Mouse (Mus musculus) liver, embryonic 14.5 days (tissue): ENCODE results near the gene Tmem132e. TPM values are rescaled to one million over a fixed set of nuclear protein-coding genes. Genes with fewer than 3 reads are reported as not detected.

Experiments
- ATAC-seq: fragments of 200-750 bp; cut with Nextera tagmentation; 2 replicates; pipeline ENCODE4 v1.8.0; 2017; ENCODE audit warnings: moderate number of reproducible peaks, mild to moderate bottlenecking, moderate library complexity; ENCODE audit not compliant: insufficient read depth
- DNase-seq, 3 experiments: peaks; one replicate each; pipeline ENCODE4 v3.0.0-alpha.2; 2012 to 2013; ENCODE audit warnings: low read depth in 3 of 3, low spot score in 3 of 3
- H3K27ac ChIP-seq: fragments of 300-500 bp; sonication (generic); 2 replicates; pipeline ENCODE4 v1.5.1; 2014; ENCODE audit warnings: moderate library complexity, mild to moderate bottlenecking, control low read depth, inconsistent platforms
- H3K27me3 ChIP-seq: fragments of 300-500 bp; sonication (generic); 2 replicates; pipeline ENCODE4 v1.6.1; 2014; ENCODE audit warnings: mild to moderate bottlenecking, low read length, moderate library complexity; ENCODE audit not compliant: control insufficient read depth, insufficient read depth
- H3K36me3 ChIP-seq: fragments of 300-500 bp; sonication (generic); replicated peaks from 2 replicates; pipeline ENCODE4 v1.6.1; 2014; ENCODE audit warnings: low read depth; ENCODE audit not compliant: control insufficient read depth, insufficient read depth
- H3K4me1 ChIP-seq, 2 experiments: fragments of 200-500 bp in 1 of 2; fragments of 300-500 bp in 1 of 2; sonication (generic) in 1 of 2; replicated peaks; 2 replicates each; pipeline ENCODE4 v1.6.1; 2012 to 2014; ENCODE audit warnings: antibody characterized with exemption in 1 of 2, inconsistent platforms in 1 of 2, low read length in 1 of 2; ENCODE audit not compliant: control insufficient read depth in 2 of 2, insufficient read depth in 2 of 2
- H3K4me2 ChIP-seq: fragments of 300-500 bp; sonication (generic); 2 replicates; pipeline ENCODE4 v1.6.1; 2014; ENCODE audit warnings: low read depth, mild to moderate bottlenecking, control low read depth, moderate library complexity
- H3K4me3 ChIP-seq, 2 experiments: fragments of 200-500 bp in 1 of 2; fragments of 300-500 bp in 1 of 2; sonication (generic) in 1 of 2; 2 replicates each; pipeline ENCODE4 v1.5.1; 2012 to 2014; ENCODE audit warnings: low read depth in 2 of 2, low read length in 2 of 2, mild to moderate bottlenecking in 2 of 2, control low read depth in 1 of 2, inconsistent platforms in 1 of 2, moderate library complexity in 1 of 2; ENCODE audit not compliant: insufficient read depth in 1 of 2
- H3K9ac ChIP-seq: fragments of 300-500 bp; sonication (generic); replicated peaks from 2 replicates; pipeline ENCODE4 v1.6.1; 2014; ENCODE audit warnings: mild to moderate bottlenecking, control low read depth, moderate library complexity
- H3K9me3 ChIP-seq: fragments of 300-500 bp; sonication (generic); 2 replicates; pipeline ENCODE4 v1.6.1; 2016; ENCODE audit warnings: low read length, mixed read lengths; ENCODE audit not compliant: control insufficient read depth
- CTCF ChIP-seq: IDR thresholded peaks from 2 replicates; pipeline ENCODE4 v1.5.1; 2016; ENCODE audit warnings: antibody characterized with exemption, low read depth, control low read depth
- EP300 ChIP-seq: IDR thresholded peaks from 2 replicates; pipeline ENCODE4 v1.6.1; 2016; ENCODE audit warnings: antibody characterized with exemption, low read depth
- WGBS: fragments of 180-500 bp; shearing (Covaris S2); extraction: QIAGEN DNeasy Blood & Tissue Kit; methylation state at CpG from one replicate; pipeline ENCODE4 v1.1.7; 2014; ENCODE audit not compliant: insufficient replicate concordance; 5-methylcytosine and 5-hydroxymethylcytosine counted together
- polyA plus RNA-seq, 2 experiments: library from polyadenylated mRNA; depleted of rRNA in 1 of 2; stranded (reverse) in 1 of 2; unstranded in 1 of 2; fragments of >200 nt; fragmentation: Nextera tagmentation in 1 of 2; extraction: Ambion mirVana in 1 of 2; gene quantifications; 2 replicates each; pipeline versions ENCODE4 v1.2.1 to v1.2.3; 2012 to 2014

Tmem132e gene
- polyA plus RNA-seq, 2 experiments, result 0.18 to 0.26 TPM

DNA sequence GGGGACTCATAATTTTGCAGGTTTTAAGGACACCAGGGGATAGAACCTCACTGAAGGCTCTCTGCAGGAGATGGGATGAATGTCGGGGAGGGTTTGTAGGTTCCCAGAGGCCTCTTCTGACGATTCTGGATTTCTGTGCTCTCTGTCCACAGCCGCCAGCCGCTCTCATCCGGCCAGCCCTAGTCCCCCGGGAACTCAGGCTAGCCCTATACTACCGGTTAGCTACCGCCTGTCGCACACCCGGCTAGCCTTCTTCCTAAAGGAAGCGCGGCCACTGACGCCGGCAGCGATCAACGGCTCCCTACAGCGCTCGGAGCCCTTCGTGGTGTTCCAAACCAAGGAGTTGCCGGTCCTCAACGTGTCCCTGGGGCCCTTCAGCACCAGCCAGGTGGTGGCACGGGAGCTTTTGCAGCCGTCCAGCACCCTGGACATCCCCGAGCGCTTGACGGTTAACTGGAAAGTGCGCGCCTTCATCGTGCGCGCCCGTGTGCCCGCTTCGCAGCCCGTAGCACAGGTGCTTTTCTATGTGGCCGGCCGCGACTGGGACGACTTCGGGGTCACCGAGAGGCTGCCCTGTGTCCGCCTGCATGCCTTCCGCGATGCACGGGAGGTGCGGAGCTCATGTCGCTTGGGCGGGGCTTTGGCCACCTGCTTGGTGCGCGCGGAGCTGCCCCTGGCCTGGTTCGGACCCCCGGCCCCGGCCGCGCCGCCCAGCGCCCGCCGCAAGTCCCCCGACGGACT is 45.6 kb downstream of the Tmem132e start:
- Histone ChIP-seq H3K4me3 (no peak overlapping the region), H3K4me2 (no peak overlapping the region), H3K27ac (no peak overlapping the region), H3K9me3 (no peaks in the 10 kb centered on the region), H3K27me3 (peaks cover 30% of the 10 kb centered on the region), H3K36me3 (no peaks in the 10 kb centered on the region), H3K4me1 (no peaks in the 10 kb centered on the region), H3K9ac (no peak overlapping the region)
- TF ChIP-seq EP300, result no peak
- TF ChIP-seq CTCF, result no peak
- DNase-seq (no peak), ATAC-seq (no peak)
- WGBS, result 2% methylated on average over 62 of the region's 62 CpGs

DNA sequence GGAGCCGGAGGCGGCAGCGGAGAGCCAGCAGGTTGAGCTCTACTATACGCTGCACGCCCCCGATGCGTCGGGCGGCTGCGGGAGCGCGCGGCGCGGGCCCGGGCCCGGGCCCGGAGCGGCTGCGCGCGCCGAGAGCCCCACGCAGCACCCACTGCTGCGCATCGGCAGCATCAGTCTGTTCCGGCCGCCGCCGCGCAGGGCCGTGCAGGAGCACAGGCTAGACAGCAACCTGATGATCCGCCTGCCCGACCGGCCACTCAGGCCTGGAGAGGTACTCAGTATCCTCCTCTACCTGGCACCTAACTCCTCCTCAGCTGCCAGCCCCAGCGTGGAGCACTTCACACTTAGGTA is 46.1 kb downstream of the Tmem132e start:
- no peak overlapping the region for H3K9ac ChIP-seq
- H3K4me3 ChIP-seq, result no peak overlapping the region
- DNase-seq (no peak), ATAC-seq (no peak)
- H3K27me3 ChIP-seq, result peaks cover 30% of the 10 kb centered on the region
- WGBS, result 10% methylated on average over 34 of the region's 36 CpGs
- H3K27ac ChIP-seq, result no peak overlapping the region
- H3K9me3 ChIP-seq, result no peaks in the 10 kb centered on the region
- H3K4me2 ChIP-seq, result no peak overlapping the region
- no peaks in the 10 kb centered on the region for H3K36me3 ChIP-seq
- H3K4me1 ChIP-seq, result no peaks in the 10 kb centered on the region
- TF ChIP-seq EP300, result no peak

DNA sequence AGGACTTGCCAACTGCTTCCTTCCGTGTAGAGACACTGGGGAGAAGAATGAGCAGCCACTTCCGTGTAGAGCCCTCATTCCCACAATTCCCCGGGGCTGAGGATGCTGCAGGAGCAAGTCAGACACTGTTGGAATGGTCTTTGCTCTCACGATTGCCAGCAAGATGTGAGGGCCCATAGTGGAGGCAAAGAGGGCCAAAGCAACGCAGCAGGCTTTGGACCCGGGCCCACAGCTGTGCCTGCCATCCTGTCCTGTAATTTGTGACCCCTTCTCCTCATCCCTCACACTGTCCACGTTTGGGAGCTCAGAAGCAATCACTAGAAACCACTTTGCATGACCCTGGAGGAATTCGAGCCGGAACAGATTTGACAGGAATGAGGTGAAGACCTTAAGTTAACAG is 59.8 kb downstream of the Tmem132e start:
- H3K9ac ChIP-seq, result no peak overlapping the region
- WGBS, result 50% methylated on average over 9 of the region's 9 CpGs
- H3K9me3 ChIP-seq, result no peaks in the 10 kb centered on the region
- ATAC-seq (no peak), DNase-seq (no peak)
- H3K27ac ChIP-seq, result no peak overlapping the region
- no peak overlapping the region for H3K4me3 ChIP-seq
- no peaks in the 10 kb centered on the region for H3K27me3 ChIP-seq
- no peaks in the 10 kb centered on the region for H3K4me1 ChIP-seq
- H3K4me2 ChIP-seq, result no peak overlapping the region
- TF ChIP-seq EP300 (no peak), CTCF (no peak)
- no peaks in the 10 kb centered on the region for H3K36me3 ChIP-seq

DNA sequence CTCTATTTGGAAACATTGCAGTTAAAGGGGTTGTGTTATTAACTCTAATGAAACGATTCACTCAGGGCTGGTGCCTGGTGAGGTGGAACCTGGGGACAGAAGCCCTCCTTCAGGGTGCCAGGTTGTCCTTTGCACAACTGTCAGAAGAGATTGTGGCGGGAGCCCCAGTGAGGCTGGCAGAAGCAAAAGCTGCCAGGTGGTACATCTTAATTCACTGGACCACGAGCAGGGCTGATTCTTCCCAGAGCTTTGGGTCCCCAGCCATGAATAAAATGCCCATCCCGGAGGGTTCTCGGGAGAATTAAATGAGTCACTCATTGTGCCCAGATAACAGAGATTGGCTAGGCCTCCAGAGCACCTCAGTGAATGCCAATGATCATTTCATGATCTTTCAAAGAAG is 63.8 kb downstream of the Tmem132e start:
- H3K4me3 ChIP-seq, result no peak overlapping the region
- ATAC-seq (no peak), DNase-seq (no peak)
- TF ChIP-seq EP300 (no peak), CTCF (no peak)
- H3K36me3 ChIP-seq, result no peaks in the 10 kb centered on the region
- H3K27ac ChIP-seq, result no peak overlapping the region
- no peaks in the 10 kb centered on the region for H3K27me3 ChIP-seq
- no peaks in the 10 kb centered on the region for H3K4me1 ChIP-seq
- no peak overlapping the region for H3K4me2 ChIP-seq
- H3K9me3 ChIP-seq, result no peaks in the 10 kb centered on the region
- no peak overlapping the region for H3K9ac ChIP-seq
- 49% methylated on average over 5 of the region's 5 CpGs for WGBS

DNA sequence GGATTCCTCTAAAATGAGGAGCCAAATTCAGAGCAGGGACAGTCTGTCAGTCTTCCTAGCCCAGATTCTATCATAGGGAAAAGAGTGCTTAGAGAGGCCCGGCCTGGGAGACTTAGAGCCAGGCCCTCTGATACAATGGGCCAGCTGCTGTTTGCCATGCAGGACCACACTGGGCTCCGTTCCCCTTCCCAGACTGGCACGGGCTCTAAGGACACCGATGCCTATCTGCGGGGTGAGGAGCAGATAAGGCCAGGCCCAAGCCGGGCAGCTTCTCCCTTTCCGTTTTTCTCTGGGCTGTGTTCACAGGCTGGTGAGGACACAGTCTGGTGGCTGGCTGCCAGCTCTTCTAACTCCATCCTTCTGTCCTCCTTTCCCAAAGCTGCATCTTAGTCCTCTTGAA is 64.5 kb downstream of the Tmem132e start:
- WGBS, result 63% methylated on average over 7 of the region's 7 CpGs
- TF ChIP-seq EP300 (no peak), CTCF (no peak)
- no peak for ATAC-seq
- H3K4me1 ChIP-seq, result no peaks in the 10 kb centered on the region
- no peak overlapping the region for H3K4me2 ChIP-seq
- DNase-seq, result no peak
- H3K9me3 ChIP-seq, result no peaks in the 10 kb centered on the region
- no peak overlapping the region for H3K4me3 ChIP-seq
- H3K27me3 ChIP-seq, result no peaks in the 10 kb centered on the region
- no peaks in the 10 kb centered on the region for H3K36me3 ChIP-seq
- no peak overlapping the region for H3K27ac ChIP-seq
- no peak overlapping the region for H3K9ac ChIP-seq
